Mouse (Mus musculus): Measurements from ENCODE around the gene Sumo1.

DNA sequence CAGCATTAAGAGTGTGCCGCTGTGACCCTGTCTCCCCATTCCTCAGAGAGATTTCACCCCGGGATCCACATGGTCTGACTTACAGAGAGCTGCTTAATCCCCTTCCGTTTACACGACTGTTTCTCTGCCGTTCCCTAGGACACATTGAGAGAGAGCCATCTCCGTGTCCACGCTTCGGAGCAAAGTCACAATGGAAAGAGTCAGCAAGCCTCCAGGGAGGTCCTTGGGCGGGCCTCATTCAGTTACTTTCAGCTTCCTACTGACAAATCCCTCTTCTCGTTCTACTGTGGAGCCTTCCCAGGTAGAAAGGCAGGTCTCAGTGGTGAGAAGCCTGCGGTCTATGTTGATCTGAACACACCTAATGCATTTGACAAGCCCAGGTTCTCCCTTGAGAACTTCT is 119.6 kb downstream of the Sumo1 start:
- TF ChIP-seq RAD21 (IDR thresholded peaks at IDR 0.05; ENCODE audit: low read depth, low read length), result no peak
- TF ChIP-seq USF1 (IDR thresholded peaks at IDR 0.05; ENCODE audit: low read depth, low read length), result no peak
- TF ChIP-seq POLR2AphosphoS2 (IDR thresholded peaks at IDR 0.05; ENCODE audit: low read length), result no peak
- no peak for TF ChIP-seq CTCF (IDR thresholded peaks at IDR 0.05 in 2 of 3, conservative IDR thresholded peaks at IDR 0.05 in 1 of 3; ENCODE audit: control insufficient read depth in 1 of 3, insufficient read depth in 1 of 3, low read depth in 2 of 3, low read length in 3 of 3, poor library complexity in 1 of 3, severe bottlenecking in 1 of 3)
- TF ChIP-seq CHD2 (IDR thresholded peaks at IDR 0.05; ENCODE audit: low read length), result no peak
- no peak for TF ChIP-seq GATA1 (IDR thresholded peaks at IDR 0.05; ENCODE audit: low read depth, low read length)
- TF ChIP-seq NELFE (IDR thresholded peaks at IDR 0.05; ENCODE audit: low read depth, low read length), result no peak
